Mouse (Mus musculus): ENCODE measurements around the gene Mrtfb.

The Mrtfb gene

DNA sequence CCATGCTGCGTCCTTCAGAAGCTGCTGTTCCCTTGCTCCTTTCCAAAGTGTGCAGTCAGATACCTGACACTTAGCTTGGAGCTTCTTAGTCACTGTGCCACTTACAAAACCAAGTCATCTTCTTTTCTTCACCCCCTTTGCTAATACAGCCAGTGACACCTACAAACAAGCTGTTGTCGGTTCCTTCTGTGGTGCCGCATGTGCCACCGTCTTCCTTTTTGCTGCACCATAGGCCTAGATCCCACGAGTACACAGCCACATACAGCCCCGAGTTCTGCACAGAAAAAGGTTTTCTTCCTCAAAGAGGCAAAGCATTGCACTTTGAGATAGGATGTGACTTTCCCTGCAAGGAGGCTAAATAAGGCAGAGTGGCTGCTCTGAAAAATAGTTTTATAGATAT, 83.2 kb downstream of the Mrtfb start:
- in situ Hi-C loops (cut with MboI; ENCODE audit: unreplicated experiment in 2 of 2): loop anchor here in 1 of 2 experiments (25.0 kb wide), 1 partner anchor 177 kb away; no protein-coding TSS in a partner anchor

DNA sequence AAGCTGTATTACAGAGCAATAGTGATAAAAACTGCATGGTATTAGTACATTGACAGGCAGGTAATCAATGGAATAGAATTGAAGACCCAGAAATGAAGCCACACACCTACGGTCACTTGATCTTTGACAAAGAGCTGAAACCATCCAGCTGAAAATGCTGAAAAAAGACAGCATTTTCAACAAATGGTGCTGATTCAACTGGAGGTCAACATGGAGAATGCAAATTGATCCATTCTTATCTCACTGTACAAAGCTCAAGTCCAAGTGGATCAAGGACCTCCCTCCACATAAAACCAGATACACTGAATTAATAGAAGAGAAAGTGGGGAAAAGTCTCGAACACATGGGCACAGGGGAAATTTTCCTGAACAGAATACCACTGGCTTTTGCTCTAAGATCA, 89.5 kb downstream of the Mrtfb start:
- in situ Hi-C loops (cut with MboI; ENCODE audit: unreplicated experiment in 2 of 2): loop anchor here in 1 of 2 experiments (25.0 kb wide), 1 partner anchor 184 kb away; no protein-coding TSS in a partner anchor

GRCm38 (mm10) chr16:13350729-13351128, 94.4 kb downstream of the Mrtfb start:
- in situ Hi-C loops (cut with MboI; ENCODE audit: unreplicated experiment in 2 of 2): no loop called here

GRCm38 (mm10) chr16:13351268-13351667, 95.0 kb downstream of the Mrtfb start:
- in situ Hi-C loops (cut with MboI; ENCODE audit: unreplicated experiment in 2 of 2): no loop called here

DNA sequence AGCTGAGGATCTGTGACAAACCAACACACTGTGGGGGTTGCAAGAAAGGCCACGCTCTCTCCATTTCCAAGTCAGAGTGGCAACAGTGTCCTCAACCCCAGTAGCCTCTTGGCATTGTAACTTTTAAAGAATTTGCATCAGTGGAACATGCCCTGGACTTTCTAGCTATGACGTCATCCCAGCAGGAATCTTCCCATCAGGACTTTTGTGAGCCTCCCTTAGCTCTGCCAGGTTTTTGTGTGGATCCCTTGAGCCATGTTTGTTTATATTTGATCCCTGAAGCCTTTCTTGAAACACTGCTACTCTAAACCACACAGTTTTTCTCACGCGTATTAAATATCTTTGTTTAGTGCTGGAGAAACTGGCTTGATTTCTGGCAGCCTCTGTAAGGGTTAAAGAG, 97.6 kb downstream of the Mrtfb start:
- in situ Hi-C loops (cut with MboI; ENCODE audit: unreplicated experiment in 2 of 2): no loop called here

- in situ Hi-C loops (cut with MboI; ENCODE audit: unreplicated experiment in 2 of 2): no loop called here
Observed at GRCm38 (mm10) chr16:13354431-13354830, 98.2 kb downstream of the Mrtfb start.

DNA sequence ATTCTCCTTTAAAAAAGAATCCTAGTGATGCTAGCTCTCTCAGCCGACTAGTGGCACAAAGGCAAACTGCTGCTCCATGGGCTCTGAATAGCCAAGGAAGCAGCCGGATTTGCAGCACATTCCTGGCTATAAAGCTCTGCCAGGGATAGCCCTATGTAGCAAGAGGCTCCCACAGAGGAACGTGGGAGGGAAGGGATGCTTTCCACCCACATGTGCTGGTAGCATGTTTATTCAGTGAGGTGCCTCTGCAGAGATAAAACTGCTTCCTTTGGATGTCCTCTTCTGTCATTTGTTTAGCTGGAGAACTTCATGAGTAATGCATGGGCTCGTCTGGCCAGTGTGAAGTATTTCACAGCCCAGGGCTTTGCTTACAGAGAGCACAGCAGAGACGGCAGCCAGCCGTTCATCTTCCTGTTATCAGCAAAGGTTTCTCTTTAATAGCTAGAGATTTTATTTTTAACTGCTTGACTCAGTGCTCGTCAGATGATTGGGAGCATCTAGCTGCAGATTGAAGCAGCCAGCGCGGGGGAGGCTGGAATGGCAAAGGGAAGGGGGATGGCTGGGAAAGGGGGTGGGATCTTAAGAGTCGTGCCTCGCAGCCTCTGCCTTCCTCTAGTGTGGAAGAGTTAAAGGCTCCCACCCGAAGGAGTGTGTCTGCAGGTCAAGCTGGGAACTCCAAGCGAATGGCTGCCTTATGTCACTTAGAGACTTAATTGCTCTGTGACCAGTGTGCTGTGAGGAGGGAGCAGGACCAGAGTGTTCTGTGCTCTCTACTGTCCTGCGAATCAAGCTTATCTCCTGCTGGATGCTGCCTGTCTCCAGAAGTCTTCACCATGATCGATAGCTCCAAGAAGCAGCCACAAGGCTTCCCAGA, 101.8 kb downstream of the Mrtfb start:
- in situ Hi-C loops (cut with MboI; ENCODE audit: unreplicated experiment in 2 of 2): no loop called here

GRCm38 (mm10) chr16:13358741-13359140, 102.5 kb downstream of the Mrtfb start:
- in situ Hi-C loops (cut with MboI; ENCODE audit: unreplicated experiment in 2 of 2): no loop called here

DNA sequence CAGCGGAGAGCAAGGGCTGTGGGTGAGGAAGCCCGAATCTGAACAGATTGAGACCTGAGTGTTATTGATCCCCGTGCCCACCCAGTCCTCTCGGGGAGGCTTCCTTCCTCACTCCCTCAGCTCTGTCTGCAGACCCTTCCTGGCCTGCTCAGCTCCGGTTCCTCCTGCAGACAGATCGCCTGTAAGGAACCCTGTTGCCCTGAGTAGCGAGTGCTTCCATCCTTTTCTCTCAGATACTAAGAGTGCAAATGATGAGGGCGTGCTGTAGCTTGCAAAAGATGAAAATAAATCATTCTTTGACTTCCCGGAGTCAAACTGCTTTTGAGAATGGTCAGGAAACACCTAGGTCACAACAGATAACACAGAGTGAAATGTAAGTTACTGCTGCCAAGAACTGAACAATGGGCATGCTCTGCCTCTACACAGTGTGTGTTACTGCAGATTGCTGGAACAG, 103.2 kb downstream of the Mrtfb start:
- in situ Hi-C loops (cut with MboI; ENCODE audit: unreplicated experiment in 2 of 2): no loop called here

GRCm38 (mm10) chr16:13360208-13360607, 103.9 kb downstream of the Mrtfb start:
- in situ Hi-C loops (cut with MboI; ENCODE audit: unreplicated experiment in 2 of 2): no loop called here

DNA sequence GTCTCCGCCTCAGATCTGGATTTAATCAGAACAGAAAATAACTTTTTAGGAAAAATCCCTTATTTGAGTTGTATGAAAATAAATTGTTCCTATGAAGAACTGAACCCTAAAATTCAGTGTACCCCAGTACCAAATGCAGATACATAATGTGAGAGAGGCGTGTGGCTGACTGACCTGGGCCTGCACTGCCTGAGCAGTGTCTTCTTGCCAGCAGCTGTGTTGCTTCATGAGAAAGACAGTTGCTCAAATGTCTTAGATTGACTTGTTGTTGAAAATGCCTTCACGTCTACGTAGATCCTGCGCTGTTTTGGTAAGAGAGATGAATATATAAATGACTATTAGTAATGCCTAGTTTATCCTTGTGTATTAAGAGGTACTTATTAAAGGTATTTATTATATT, 104.6 kb downstream of the Mrtfb start:
- in situ Hi-C loops (cut with MboI; ENCODE audit: unreplicated experiment in 2 of 2): no loop called here

DNA sequence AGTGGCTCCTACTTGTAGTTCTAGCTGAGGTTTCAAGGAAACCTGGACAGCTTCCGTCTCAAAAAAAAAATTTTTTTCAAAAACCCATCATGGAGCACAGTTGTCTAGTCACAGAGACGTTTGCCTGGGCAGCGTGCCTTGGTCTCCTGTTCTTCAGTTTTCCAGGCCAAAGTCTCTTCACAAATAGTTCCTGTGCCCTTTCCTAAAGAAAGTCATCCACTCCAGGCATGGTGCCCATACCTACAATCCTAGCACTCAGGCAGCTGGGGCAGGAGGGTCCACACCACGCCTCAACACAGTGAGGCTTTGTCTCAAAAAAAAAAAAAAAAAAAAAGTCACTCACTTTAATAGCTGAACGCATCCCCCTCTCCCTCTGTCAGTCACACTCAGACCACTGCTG, 106.9 kb downstream of the Mrtfb start:
- in situ Hi-C loops (cut with MboI; ENCODE audit: unreplicated experiment in 2 of 2): no loop called here

- in situ Hi-C loops (cut with MboI; ENCODE audit: unreplicated experiment in 2 of 2): no loop called here
Observed at GRCm38 (mm10) chr16:13364145-13364544, 107.9 kb downstream of the Mrtfb start.

GRCm38 (mm10) chr16:13366256-13366655, 110.0 kb downstream of the Mrtfb start:
- in situ Hi-C loops (cut with MboI; ENCODE audit: unreplicated experiment in 2 of 2): no loop called here

DNA sequence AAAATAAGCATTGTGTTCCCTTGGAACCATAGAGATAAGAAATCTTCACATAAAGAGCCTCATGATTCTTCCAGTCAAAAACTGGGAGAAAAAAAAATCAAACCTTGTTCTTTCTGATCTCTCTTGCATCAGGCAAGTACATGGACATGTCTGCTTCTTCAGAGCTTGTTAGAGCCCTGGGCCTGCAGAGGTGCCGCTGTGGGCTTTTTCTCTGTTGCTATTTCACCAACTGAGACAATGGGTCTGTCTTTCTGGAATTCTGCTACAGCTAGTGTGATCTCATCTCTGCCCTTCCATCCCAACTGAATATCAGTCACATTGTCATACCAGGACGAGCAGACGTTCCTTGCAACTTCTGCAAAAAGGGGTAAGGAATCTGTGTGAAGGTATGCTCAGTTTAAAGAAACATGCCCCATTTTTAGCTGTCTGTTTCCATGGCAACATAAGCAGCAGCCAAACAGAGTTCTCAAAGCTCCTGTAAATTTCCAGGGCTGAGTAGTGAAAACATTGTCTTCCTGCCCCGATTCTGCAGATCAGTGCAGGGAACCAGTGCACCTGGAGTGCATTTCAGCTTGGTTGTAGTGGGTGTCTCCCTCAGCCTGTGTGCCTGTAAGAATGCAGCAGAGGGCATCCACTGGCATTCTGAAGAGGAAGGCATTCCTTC, 110.7 kb downstream of the Mrtfb start:
- in situ Hi-C loops (cut with MboI; ENCODE audit: unreplicated experiment in 2 of 2): no loop called here

- in situ Hi-C loops (cut with MboI; ENCODE audit: unreplicated experiment in 2 of 2): no loop called here
Observed at GRCm38 (mm10) chr16:13367466-13367856, 111.2 kb downstream of the Mrtfb start.

DNA sequence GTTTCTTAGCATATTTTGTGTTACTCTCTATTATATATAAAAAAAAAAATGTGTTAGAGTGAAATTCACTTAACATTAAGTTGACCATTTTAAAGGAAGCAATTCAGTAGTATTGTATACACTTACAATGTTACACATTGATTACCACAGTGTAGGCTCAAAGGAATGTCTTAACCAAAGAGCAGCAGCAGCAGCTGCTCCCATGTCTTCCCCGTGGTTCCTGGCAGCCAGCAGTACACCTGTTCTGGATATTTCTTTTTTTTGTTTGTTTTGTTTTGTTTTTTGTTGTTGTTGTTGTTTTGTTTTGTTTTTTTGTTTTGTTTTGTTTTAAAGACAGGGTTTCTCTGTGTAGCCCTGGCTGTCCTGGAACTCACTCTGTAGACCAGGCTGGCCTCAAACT, 112.4 kb downstream of the Mrtfb start:
- in situ Hi-C loops (cut with MboI; ENCODE audit: unreplicated experiment in 2 of 2): no loop called here

DNA sequence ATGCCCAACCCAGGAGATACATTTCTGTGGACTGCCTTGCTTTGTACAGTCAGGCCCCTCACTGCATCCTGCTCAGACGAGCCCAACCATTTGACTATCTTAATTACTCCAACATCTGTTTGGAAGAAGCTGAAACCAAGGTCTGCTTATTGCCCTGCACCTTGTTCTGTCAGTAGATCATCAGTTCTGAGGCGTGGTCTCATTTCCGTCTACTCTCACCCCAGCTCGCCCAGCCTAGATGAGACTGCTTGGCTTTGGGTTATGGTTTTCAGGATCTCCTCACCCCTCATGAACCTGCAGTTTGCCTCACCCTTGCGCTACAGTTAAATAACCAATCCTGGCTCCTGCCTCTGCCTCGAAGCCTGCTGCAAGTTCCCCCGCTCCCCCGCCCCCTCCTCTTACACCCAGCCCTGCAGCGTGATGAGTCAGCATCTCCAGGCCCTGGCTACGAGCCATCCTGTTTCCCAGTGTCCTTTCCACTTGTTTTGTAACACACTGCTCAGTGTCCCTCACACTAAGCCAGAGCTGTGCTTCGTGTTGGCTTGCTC, 115.5 kb downstream of the Mrtfb start:
- in situ Hi-C loops (cut with MboI; ENCODE audit: unreplicated experiment in 2 of 2): no loop called here

DNA sequence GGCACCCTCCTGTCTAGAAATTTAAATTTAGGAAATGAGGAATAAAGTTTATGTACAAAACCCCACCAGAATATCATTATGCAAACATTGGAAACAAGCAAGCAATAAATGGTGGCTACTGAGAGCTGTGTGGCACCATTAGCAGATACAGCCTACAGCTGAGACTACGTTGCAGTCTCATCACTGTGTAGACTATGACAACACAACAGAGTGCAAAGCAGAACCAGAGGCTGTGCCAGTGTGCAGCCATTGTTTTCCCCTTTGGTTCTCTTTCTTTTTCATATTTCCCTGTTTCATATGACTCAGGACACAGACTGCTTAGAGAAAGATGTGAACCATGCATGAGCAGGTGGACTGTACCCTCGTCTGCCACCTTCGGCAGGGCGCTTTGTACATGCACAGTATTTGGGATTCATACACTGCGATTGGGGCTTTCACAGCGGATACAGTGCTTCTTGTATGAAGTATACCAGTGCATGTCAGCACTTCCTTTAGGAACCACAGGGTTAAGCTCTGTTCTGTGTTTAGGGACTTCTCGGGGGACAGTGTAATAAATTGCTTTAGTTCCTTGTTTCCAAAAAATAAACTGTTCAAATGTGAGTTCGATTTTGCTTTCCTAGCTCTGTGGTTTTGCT, 116.7 kb downstream of the Mrtfb start:
- in situ Hi-C loops (cut with MboI; ENCODE audit: unreplicated experiment in 2 of 2): no loop called here

DNA sequence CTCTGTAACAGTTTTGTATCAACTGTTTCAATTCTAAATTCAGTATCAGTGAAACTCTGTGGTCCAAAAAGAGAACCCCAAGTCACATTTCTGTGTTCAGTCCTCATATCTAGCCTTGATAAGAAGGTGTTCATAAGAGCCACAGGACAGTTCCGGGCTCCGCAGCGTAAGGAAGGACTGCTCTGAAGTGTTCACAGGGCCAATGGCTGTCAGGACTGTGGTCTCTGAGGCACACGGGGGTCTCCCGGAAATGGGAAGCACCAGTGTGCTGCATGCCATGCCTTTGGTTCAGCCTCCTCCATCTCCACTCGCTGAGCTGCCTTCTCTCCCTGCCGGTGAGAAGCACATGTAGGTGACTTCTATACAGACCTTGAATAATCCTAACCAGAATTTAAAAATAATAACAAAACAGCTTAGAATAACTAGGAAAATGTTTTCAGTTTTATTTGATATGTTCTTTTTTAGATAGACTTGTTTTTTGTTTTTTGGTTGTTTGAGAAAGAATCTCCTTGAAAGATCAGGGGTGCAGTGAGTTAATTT, 120.7 kb downstream of the Mrtfb start:
- in situ Hi-C loops (cut with MboI; ENCODE audit: unreplicated experiment in 2 of 2): no loop called here

DNA sequence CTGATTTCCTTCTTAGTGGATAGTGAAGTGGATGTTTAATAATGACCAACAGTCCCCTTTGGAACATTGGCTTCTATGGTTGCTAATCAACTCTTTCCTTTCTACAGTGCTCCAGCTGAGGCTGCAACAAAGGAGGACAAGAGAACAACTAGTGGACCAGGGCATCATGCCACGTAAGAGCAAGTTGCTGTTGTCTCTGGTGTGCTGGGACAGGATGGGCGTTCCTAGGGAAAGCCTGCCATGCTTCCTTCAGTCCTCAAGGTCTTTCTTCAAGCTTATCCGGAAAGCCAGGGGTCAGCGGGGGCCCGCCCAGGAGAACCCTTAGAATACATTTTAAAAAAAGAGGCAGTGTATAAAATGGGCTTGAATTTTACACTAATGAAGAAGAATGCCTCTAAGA, 121.9 kb downstream of the Mrtfb start:
- in situ Hi-C loops (cut with MboI; ENCODE audit: unreplicated experiment in 2 of 2): no loop called here
